Mouse (Mus musculus) kidney, adult 18-20 months (tissue): Measurements from ENCODE around the gene Rhou.

Experiments
- DNase-seq: peaks from one replicate; pipeline ENCODE4 v3.0.0; 2021

Rhou gene

GRCm38 (mm10) chr8:123697329-123697728 lies 43.6 kb downstream of the Rhou start:
- DNase-seq: no peak

GRCm38 (mm10) chr8:123700399-123701070 lies 46.8 kb downstream of the Rhou start:
- no peak for DNase-seq

GRCm38 (mm10) chr8:123701952-123702587 lies 48.3 kb downstream of the Rhou start:
- DNase-seq: no peak

DNA sequence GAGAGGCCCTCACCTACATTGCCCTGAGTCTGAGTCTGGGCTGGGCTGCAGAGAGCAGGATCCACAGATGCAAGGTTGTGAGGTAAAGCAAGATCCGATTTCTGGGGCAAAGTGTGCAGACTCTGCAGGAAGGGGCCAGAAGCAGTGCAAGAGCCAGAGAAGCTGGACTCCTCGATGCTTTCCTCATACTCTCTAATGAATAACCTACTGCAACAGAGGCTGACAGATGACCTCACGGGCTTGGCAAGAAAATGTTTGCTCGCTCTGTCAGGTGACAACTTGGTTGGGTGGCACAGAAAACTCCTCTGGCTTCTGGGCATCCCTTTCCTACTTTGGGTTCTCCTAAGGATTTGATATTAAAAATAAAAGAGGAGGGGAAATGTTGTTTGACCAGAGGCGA lies 51.6 kb downstream of the Rhou start:
- no peak for DNase-seq

- DNase-seq: no peak
These were observed 53.4 kb downstream of the Rhou start for GRCm38 (mm10) chr8:123707137-123707536.

GRCm38 (mm10) chr8:123708729-123709128 lies 55.0 kb downstream of the Rhou start:
- DNase-seq: no peak

GRCm38 (mm10) chr8:123710335-123710734 lies 56.6 kb downstream of the Rhou start:
- DNase-seq: no peak
